Mouse (Mus musculus) central nervous system, embryonic 14 days (tissue): ENCODE data around the gene Ide. TPM values are rescaled to one million over a fixed set of nuclear protein-coding genes. Genes with fewer than 3 reads are reported as not detected.

Source experiments
- polyA plus RNA-seq: library from polyadenylated mRNA; depleted of rRNA; stranded (reverse); fragments of >200 nt; gene quantifications from 2 replicates; pipeline ENCODE4 v1.2.3, GENCODE M21; 2012; rRNA removed

The Ide gene
- polyA plus RNA-seq = 20.6 and 21.3 TPM in 2 replicates

DNA sequence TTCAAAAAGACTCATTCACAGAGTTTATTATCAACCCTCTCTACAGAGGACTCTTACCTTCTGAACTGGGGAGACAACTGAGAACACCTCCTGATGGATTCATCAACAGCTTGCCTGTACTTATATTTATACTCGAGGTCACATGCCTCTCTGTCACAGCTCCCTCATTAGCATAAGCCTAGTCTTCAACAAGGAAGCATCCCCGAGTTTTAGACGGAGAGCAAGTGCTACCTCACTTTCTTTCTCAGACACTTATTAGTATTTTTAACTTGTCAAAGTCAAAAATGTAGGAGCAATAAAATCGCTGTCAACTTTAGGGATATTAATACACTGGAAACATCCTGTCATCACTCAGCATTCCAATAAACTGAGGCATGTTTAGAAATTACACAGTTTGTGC, at the start of gene Ide:
Gene Ide, minus strand, starts transcription at position 101 of the 400 bp plus-strand sequence.

DNA sequence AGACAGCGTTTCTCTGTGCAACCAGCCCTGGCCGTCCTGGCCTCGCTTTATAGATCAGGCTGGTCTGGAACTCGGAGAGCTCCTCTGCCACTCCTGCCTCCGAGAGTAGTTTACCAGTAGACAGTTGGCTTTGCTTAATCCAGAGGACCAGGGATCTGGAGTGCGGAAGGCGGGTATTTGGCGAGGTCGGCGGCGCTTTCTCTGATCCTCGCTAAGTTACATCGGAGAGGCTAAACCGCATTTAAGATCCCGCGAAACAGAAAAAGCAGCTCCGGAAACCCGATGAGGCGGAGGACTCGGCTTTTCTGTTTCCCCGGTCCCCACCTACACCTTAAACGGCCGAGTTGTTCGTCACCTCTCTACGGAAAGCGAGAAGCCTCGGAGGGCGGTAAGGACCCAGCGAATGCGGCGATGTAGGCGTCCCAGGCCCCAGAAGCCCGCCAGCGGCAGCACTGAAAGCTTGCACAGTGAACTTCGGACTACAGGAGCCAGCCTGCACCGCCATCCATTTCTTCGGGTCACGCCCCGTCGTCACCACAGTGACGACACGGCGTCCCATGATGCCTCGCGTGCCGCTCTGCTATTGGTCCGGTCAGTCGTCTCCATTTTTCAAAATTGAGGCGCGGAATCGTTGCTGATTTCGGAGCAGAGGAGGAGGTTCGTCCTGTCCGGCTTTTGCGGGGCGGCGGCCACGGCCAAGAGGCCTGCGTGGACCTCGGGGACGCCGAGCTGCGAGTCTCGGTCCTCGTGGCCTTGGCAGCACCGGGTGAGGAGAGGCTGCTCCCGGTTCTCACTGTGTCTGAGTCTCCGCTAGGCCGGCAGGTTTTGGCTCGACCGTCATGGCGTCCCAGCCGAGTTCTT, 38.3 kb upstream of the Ide start, which contains the start of gene Kif11:
Gene Kif11, plus strand, starts transcription at position 649 of the 861 bp plus-strand sequence.

Other genes with a start within 250 kb of the Ide start
- gene March5, start 130.3 kb downstream of the Ide start, polyA plus RNA-seq = 102 and 116 TPM in 2 replicates
- gene Cpeb3, start 129.3 kb downstream of the Ide start, polyA plus RNA-seq = 8.8 and 9.9 TPM in 2 replicates
- 26.4 and 37.5 TPM in 2 replicates for gene Kif11, start 38.6 kb upstream of the Ide start, polyA plus RNA-seq
- gene Hhex, start 97.0 kb upstream of the Ide start, polyA plus RNA-seq = 2.3 and 2.8 TPM in 2 replicates
- gene Exoc6, start 212.6 kb upstream of the Ide start, polyA plus RNA-seq = 10.3 and 12.0 TPM in 2 replicates